In the genomic region with DNA sequence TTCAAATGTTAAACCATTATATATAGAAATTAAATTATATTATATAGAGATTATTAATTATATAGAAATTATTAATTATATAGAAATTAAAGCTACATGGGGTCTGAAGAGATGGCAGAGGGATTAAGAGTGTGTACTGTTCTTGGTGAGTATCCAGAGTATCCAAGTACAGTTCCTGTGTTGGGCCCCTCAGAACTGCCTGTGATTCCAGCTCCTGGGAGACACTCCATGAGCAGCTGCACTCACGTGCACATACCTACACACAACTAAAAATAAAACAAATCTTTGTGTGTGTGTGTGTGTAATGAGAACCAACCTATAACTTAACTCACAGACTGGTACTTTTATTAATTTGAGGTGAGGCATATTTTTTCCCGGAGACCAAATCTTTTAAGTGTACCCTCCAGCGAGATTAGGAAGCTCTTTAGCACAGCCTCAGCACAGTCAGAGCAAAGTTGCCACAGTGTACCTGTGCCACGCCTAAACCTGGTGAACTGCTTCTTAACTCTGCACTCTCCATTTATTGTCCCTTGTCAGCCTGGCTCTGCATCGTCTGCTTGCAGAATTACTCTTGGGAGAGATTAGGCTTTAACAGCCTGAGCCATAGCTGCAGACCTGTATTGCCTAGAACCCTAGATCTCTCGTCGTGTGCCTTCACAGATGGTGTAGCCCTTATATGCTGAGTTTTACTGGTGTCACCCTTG, we compare ENCODE assay signal across 26 mouse cellular contexts.
DNase-seq lines count a peak whose midpoint lies in the region; ATAC-seq lines count a peak whose summit lies in the region.
"Had no signal": no experiment of that assay in that cellular context is flagged by ENCODE, and none has a peak within 500 bp of the region (broad histone marks: within the 10 kb centered on the region; RNA-seq: fewer than 3 reads in every experiment).

No protein-coding gene starts in this region.

- DNase-seq in forebrain, embryonic 10.5 days (ENCODE audit: extremely low spot score, low spot score): no peak
- DNase-seq in limb, embryonic 10.5 days (ENCODE audit: low spot score): no peak
- DNase-seq in right cerebral cortex, postnatal 10 days (ENCODE audit: low spot score in 2 of 2): no peak
- DNase-seq in adrenal gland, postnatal 36 days: no peak
- DNase-seq: adrenal gland, adult 8-10 months; cerebellum, adult 11-12 months; cerebellum, adult 9-11 months; gastrocnemius, postnatal 25 days; heart, adult 18-20 months; heart, postnatal 4 days; kidney, postnatal 14 days; layer of hippocampus, adult 9-11 months; lung, embryonic 14.5 days; lung, postnatal 14 days; spleen, adult 18-20 months; thymus, postnatal 14 days had no signal

- H3K36me3 ChIP-seq in forebrain, embryonic 10.5 days (replicated peaks): no peaks in the 10 kb centered on the region
- no peaks in the 10 kb centered on the region for H3K36me3 ChIP-seq in forebrain, embryonic 12.5 days (replicated peaks)
- no peaks in the 10 kb centered on the region for H3K36me3 ChIP-seq in limb, embryonic 13.5 days
- no peaks in the 10 kb centered on the region for H3K36me3 ChIP-seq in limb, embryonic 10.5 days
- no peaks in the 10 kb centered on the region for H3K36me3 ChIP-seq in intestine, embryonic 15.5 days
- H3K36me3 ChIP-seq: forebrain, embryonic 15.5 days; G1E; heart, embryonic 12.5 days; liver, embryonic 15.5 days; midbrain, embryonic 15.5 days; neural tube, embryonic 12.5 days had no signal

- H3K4me3 ChIP-seq in forebrain, embryonic 10.5 days: no peak overlapping the region
- H3K4me3 ChIP-seq in forebrain, embryonic 12.5 days (replicated peaks): no peak overlapping the region
- no peak overlapping the region for H3K4me3 ChIP-seq in limb, embryonic 13.5 days
- no peak overlapping the region for H3K4me3 ChIP-seq in limb, embryonic 10.5 days
- H3K4me3 ChIP-seq in intestine, embryonic 15.5 days (replicated peaks): no peak overlapping the region
- H3K4me3 ChIP-seq: forebrain, embryonic 15.5 days; heart, embryonic 12.5 days; liver, embryonic 15.5 days; midbrain, embryonic 15.5 days; neural tube, embryonic 12.5 days had no signal

- no peaks in the 10 kb centered on the region for H3K9me3 ChIP-seq in forebrain, embryonic 10.5 days
- H3K9me3 ChIP-seq in forebrain, embryonic 12.5 days: no peaks in the 10 kb centered on the region
- no peaks in the 10 kb centered on the region for H3K9me3 ChIP-seq in limb, embryonic 13.5 days
- no peaks in the 10 kb centered on the region for H3K9me3 ChIP-seq in limb, embryonic 10.5 days (replicated peaks)
- H3K9me3 ChIP-seq in intestine, embryonic 15.5 days: no peaks in the 10 kb centered on the region
- H3K9me3 ChIP-seq: forebrain, embryonic 15.5 days; G1E; liver, embryonic 15.5 days; midbrain, embryonic 15.5 days; neural tube, embryonic 12.5 days had no signal

- WGBS in forebrain, embryonic 10.5 days: 62% methylated on average over 7 of the region's 7 CpGs
- WGBS in forebrain, embryonic 12.5 days: 70% methylated on average over 7 of the region's 7 CpGs
- WGBS in limb, embryonic 13.5 days: 25% methylated on average over 7 of the region's 7 CpGs
- WGBS in limb, embryonic 10.5 days: 34% methylated on average over 7 of the region's 7 CpGs
- 49% methylated on average over 7 of the region's 7 CpGs for WGBS in intestine, embryonic 15.5 days

- H3K27me3 ChIP-seq in forebrain, embryonic 10.5 days (ENCODE audit: poor library complexity, severe bottlenecking): no peaks in the 10 kb centered on the region
- no peaks in the 10 kb centered on the region for H3K27me3 ChIP-seq in forebrain, embryonic 12.5 days
- no peaks in the 10 kb centered on the region for H3K27me3 ChIP-seq in limb, embryonic 13.5 days
- no peaks in the 10 kb centered on the region for H3K27me3 ChIP-seq in limb, embryonic 10.5 days (ENCODE audit: low read depth, poor library complexity, severe bottlenecking)
- no peaks in the 10 kb centered on the region for H3K27me3 ChIP-seq in intestine, embryonic 15.5 days (replicated peaks)
- H3K27me3 ChIP-seq: forebrain, embryonic 15.5 days; heart, embryonic 12.5 days; liver, embryonic 15.5 days; midbrain, embryonic 15.5 days; neural tube, embryonic 12.5 days had no signal

- no peak overlapping the region for H3K9ac ChIP-seq in forebrain, embryonic 12.5 days
- H3K9ac ChIP-seq in limb, embryonic 13.5 days: no peak overlapping the region
- no peak overlapping the region for H3K9ac ChIP-seq in intestine, embryonic 15.5 days
- H3K9ac ChIP-seq: forebrain, embryonic 15.5 days; heart, embryonic 12.5 days; liver, embryonic 15.5 days; lung, embryonic 14.5 days; midbrain, embryonic 15.5 days; neural tube, embryonic 12.5 days had no signal

- H3K4me1 ChIP-seq in forebrain, embryonic 10.5 days: peaks cover 12% of the 10 kb centered on the region
- peaks cover 8% of the 10 kb centered on the region; the same call in 1 of the 2 replicates for H3K4me1 ChIP-seq in forebrain, embryonic 12.5 days
- H3K4me1 ChIP-seq in limb, embryonic 13.5 days: peaks cover 9% of the 10 kb centered on the region
- H3K4me1 ChIP-seq in limb, embryonic 10.5 days: peaks cover 17% of the 10 kb centered on the region
- no peaks in the 10 kb centered on the region for H3K4me1 ChIP-seq in intestine, embryonic 15.5 days (replicated peaks)
- H3K4me1 ChIP-seq: heart, embryonic 12.5 days; liver, embryonic 15.5 days; midbrain, embryonic 15.5 days; neural tube, embryonic 12.5 days had no signal

- ATAC-seq in forebrain, embryonic 12.5 days (ENCODE audit: low FRiP score): no peak; the same call in 1 of the 2 replicates
- ATAC-seq in limb, embryonic 13.5 days (ENCODE audit: low FRiP score, low read depth): 0 out of 2 replicates have a peak, but pooled peaks have one; percentile 19
- ATAC-seq in intestine, embryonic 15.5 days: peak; percentile 92
- ATAC-seq: forebrain, embryonic 15.5 days; inflammation-experienced regulatory T-cells, adult 6 months; midbrain, embryonic 15.5 days had no signal

- H3K27ac ChIP-seq in forebrain, embryonic 10.5 days: peak overlapping the region; percentile 2; the same call in 1 of the 2 replicates
- no peak overlapping the region for H3K27ac ChIP-seq in forebrain, embryonic 12.5 days
- no peak overlapping the region for H3K27ac ChIP-seq in limb, embryonic 13.5 days
- no peak overlapping the region; the same call in 1 of the 2 replicates for H3K27ac ChIP-seq in limb, embryonic 10.5 days
- H3K27ac ChIP-seq in intestine, embryonic 15.5 days: no peak overlapping the region
- H3K27ac ChIP-seq: forebrain, embryonic 15.5 days; liver, embryonic 15.5 days; midbrain, embryonic 15.5 days; neural tube, embryonic 12.5 days had no signal

- H3K4me2 ChIP-seq in forebrain, embryonic 12.5 days: no peak overlapping the region
- no peak overlapping the region for H3K4me2 ChIP-seq in limb, embryonic 13.5 days (replicated peaks)
- H3K4me2 ChIP-seq in intestine, embryonic 15.5 days (replicated peaks): no peak overlapping the region
- H3K4me2 ChIP-seq: forebrain, embryonic 15.5 days; heart, embryonic 12.5 days; liver, embryonic 15.5 days; lung, embryonic 14.5 days; midbrain, embryonic 15.5 days; neural tube, embryonic 12.5 days had no signal
